Mouse (Mus musculus) lung, adult 2 months (tissue): ENCODE measurements around the gene Mtfr1l.

Experiments
- CTCF ChIP-seq: fragments of 200-500 bp; IDR thresholded peaks from 2 replicates; pipeline ENCODE4 v1.5.1; 2011; ENCODE audit warnings: mild to moderate bottlenecking, low read length, control low read depth; ENCODE audit not compliant: insufficient read depth
- POLR2A ChIP-seq: fragments of 200-500 bp; IDR thresholded peaks from 2 replicates; pipeline ENCODE4 v1.6.1; 2011; ENCODE audit warnings: low read depth, mild to moderate bottlenecking, control low read depth, low read length, borderline replicate concordance; ENCODE audit errors: extremely low read depth

DNA sequence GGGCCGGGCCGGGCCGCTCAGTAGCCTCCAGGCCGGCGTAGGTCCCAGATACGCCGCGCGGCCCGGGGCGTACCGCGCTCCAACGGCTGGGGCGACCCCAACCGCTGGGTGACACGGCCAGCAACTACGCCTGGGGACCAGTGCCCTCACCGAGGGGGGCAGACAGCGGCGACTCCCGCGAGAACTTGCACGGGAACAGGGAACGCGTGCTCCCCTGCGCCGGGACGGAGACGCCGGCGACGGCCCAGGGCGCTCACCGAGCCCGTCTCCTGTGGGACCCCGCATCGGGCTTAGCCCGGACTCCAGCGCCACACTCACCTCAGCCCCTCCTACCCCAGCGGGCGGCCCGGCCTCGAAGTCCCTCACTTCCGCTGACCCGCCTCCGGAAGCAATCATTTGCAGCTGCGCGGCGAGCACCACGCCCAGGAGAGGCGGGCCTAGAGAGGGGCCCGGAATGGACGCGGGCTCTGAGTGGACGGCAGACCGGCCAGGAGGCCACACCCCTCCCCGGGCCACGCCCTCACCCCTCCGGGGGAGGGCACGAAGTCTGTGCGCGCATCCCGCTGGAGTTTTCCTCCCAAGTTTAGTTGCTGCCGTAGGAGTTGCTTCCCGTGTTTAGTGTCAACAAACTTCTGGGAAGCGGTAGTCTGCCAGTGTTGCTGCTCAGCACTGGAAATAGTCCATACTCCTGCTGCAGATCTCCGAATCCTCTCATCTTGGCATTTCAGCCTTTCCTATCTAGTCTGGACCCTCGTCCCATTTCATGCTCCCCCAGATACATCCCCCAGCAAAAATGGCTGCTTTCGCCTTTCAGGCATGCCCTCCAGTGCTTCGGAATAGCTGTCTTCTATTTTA, at the start of gene Mtfr1l:
- TF ChIP-seq POLR2A = peak; percentile 62
- TF ChIP-seq CTCF = no peak
